Mouse (Mus musculus): ENCODE measurements around the gene Fchsd2.

DNA sequence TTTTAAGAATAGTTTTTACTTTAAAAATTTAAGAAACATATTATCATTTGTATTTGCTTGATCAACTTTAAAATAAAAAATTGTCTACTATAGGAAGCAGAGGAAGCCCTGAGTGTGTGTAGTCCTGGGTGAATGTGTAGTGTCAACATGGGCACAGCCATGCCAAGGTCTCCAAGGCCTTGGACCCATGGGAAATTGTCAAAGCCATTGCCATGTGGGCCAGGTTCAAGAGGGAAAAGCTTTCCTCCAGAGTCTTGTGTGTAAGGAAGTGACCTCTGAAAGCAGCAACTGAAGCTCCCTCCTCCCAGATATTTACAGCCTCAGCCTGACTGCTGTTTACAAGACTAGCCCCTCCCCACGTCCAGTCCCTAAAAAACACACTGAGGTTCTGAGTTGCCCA, 136.7 kb downstream of the Fchsd2 start:
- TF ChIP-seq CTCF (IDR thresholded peaks at IDR 0.05; ENCODE audit: low read depth) (no peak), EP300 (IDR thresholded peaks at IDR 0.05; ENCODE audit: low read depth) (no peak)
